Mouse (Mus musculus): ENCODE measurements around the gene Rlim. TPM values are rescaled to one million over a fixed set of nuclear protein-coding genes. Genes with fewer than 3 reads are reported as not detected.
A peak's percentile ranks its signal among the peaks of the same experiment; 100 is the strongest.

The Rlim gene
- polyA plus RNA-seq, 1 experiment from 2014 or later: 11.8 TPM

DNA sequence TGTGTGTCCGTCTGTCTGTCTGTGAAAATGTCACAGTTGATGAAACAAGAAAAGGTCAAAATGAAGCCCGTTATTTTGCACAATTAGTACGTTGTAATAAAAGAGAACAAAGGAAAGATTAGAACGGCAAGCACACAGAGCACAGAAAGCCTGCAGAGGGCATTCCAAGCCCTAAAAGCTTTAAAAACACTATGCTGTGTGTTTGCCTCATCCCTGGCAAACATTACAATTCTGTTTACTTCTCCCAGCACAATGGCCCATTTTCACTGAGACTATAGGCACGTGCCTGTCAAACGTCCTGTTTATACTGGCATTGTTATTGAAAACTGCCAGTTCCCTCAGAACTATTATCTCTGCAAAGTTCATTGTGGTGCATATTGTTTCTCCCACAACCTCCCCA is 5.1 kb upstream of the Rlim start:
- H3K4me2 ChIP-seq (ENCODE audit: low read depth, low read length): no peak overlapping the region
- H3K9me3 ChIP-seq (replicated peaks; ENCODE audit: control insufficient read depth, low read length): no peaks in the 10 kb centered on the region
- no peaks in the 10 kb centered on the region; the same call in 1 of the 2 replicates for H3K4me1 ChIP-seq (ENCODE audit: control insufficient read depth, low read depth, low read length)
- no peak for ATAC-seq (ENCODE audit: low read depth)
- no peaks in the 10 kb centered on the region for H3K36me3 ChIP-seq (ENCODE audit: control insufficient read depth, insufficient read depth)
- 36% methylated on average over 6 of the region's 6 CpGs for WGBS (ENCODE audit: insufficient replicate concordance)
- peaks cover 2% of the 10 kb centered on the region; the same call in 1 of the 2 replicates for H3K27me3 ChIP-seq (ENCODE audit: control insufficient read depth, insufficient read depth, low read depth, low read length)
- no peak overlapping the region for H3K9ac ChIP-seq (ENCODE audit: low read depth, low read length)
- H3K27ac ChIP-seq (ENCODE audit: low read length): no peak overlapping the region
- H3K4me3 ChIP-seq (ENCODE audit: low read depth, low read length): no peak overlapping the region

DNA sequence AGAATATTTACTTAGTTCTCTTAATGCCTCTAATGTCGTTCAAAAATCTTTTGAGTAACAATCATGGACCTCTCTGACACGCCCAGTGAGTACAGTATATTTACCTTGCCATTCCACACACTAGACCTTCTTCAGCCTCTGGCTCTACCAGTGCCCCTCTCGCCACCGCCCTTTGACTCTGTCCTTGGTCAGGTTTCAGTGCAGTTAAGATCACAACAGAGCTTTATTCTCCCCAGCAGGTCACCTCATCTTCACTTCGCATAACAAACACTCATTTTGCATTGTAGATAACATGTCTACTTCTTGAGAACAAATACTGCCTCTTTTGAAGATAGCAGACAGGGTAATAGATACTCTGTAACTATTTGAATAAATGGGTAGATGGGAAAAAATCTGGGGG is 3.9 kb upstream of the Rlim start:
- no peaks in the 10 kb centered on the region for H3K9me3 ChIP-seq (replicated peaks; ENCODE audit: control insufficient read depth, low read length)
- ATAC-seq (ENCODE audit: low read depth): no peak
- no peak overlapping the region for H3K9ac ChIP-seq (ENCODE audit: low read depth, low read length)
- H3K4me3 ChIP-seq (ENCODE audit: low read depth, low read length): no peak overlapping the region
- H3K4me1 ChIP-seq (ENCODE audit: control insufficient read depth, low read depth, low read length): no peaks in the 10 kb centered on the region; the same call in 1 of the 2 replicates
- H3K4me2 ChIP-seq (ENCODE audit: low read depth, low read length): no peak overlapping the region
- no peaks in the 10 kb centered on the region for H3K36me3 ChIP-seq (ENCODE audit: control insufficient read depth, insufficient read depth)
- no peak overlapping the region for H3K27ac ChIP-seq (ENCODE audit: low read length)
- H3K27me3 ChIP-seq (ENCODE audit: control insufficient read depth, insufficient read depth, low read depth, low read length): peaks cover 2% of the 10 kb centered on the region; the same call in 1 of the 2 replicates
- WGBS (ENCODE audit: insufficient replicate concordance): 38% methylated on average over 5 of the region's 5 CpGs

DNA sequence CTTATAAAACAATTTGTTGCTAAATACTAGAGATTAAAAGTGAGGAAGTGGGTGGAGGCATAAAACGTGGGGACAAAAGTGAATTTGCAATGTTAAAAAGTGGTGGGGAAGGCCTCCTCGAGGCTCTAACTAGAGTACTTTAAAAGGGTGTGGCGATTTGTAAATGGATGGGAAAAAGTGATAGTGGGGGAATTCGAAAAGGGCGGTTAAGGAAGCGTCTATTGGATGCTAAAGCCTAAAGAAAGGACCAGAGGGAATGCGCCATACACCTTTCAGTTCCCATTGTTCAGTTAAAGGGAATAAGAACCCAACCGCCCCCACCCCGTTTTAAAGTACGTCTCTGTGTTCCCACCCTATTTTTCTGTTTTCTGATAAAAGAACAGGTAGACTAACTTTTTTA is 722 bp upstream of the Rlim start:
- peak overlapping the region; percentile 82 for H3K4me3 ChIP-seq (ENCODE audit: low read depth, low read length)
- peak overlapping the region; percentile 73 for H3K27ac ChIP-seq (ENCODE audit: low read length)
- H3K27me3 ChIP-seq (ENCODE audit: control insufficient read depth, insufficient read depth, low read depth, low read length): peaks cover 2% of the 10 kb centered on the region; the same call in 1 of the 2 replicates
- no peaks in the 10 kb centered on the region; the same call in 1 of the 2 replicates for H3K4me1 ChIP-seq (ENCODE audit: control insufficient read depth, low read depth, low read length)
- peak overlapping the region; percentile 56 for H3K4me2 ChIP-seq (ENCODE audit: low read depth, low read length)
- no peak overlapping the region for H3K9ac ChIP-seq (ENCODE audit: low read depth, low read length)
- ATAC-seq (ENCODE audit: low read depth): no peak
- WGBS (ENCODE audit: insufficient replicate concordance): 69% methylated on average over 10 of the region's 10 CpGs
- H3K36me3 ChIP-seq (ENCODE audit: control insufficient read depth, insufficient read depth): no peaks in the 10 kb centered on the region; the same call in 1 of the 2 replicates
- no peaks in the 10 kb centered on the region for H3K9me3 ChIP-seq (replicated peaks; ENCODE audit: control insufficient read depth, low read length)

GRCm38 (mm10) chrX:103980590-103981168 is 405 bp downstream of the Rlim start:
- peak; percentile 38 for ATAC-seq (ENCODE audit: low read depth)

GRCm38 (mm10) chrX:103980036-103980435 is 1.0 kb downstream of the Rlim start:
- no peaks in the 10 kb centered on the region; the same call in 1 of the 2 replicates for H3K36me3 ChIP-seq (ENCODE audit: control insufficient read depth, insufficient read depth)
- H3K4me1 ChIP-seq (ENCODE audit: control insufficient read depth, low read depth, low read length): no peaks in the 10 kb centered on the region; the same call in 1 of the 2 replicates
- peak overlapping the region; percentile 56 for H3K4me2 ChIP-seq (ENCODE audit: low read depth, low read length)
- H3K4me3 ChIP-seq (ENCODE audit: low read depth, low read length): peak overlapping the region; percentile 82
- no peaks in the 10 kb centered on the region for H3K27me3 ChIP-seq (ENCODE audit: control insufficient read depth, insufficient read depth, low read depth, low read length)
- no peaks in the 10 kb centered on the region for H3K9me3 ChIP-seq (replicated peaks; ENCODE audit: control insufficient read depth, low read length)
- H3K27ac ChIP-seq (ENCODE audit: low read length): peak overlapping the region; percentile 93
- WGBS (ENCODE audit: insufficient replicate concordance): 16% methylated on average over 12 of the region's 12 CpGs
- peak overlapping the region; percentile 86 for H3K9ac ChIP-seq (ENCODE audit: low read depth, low read length)
- ATAC-seq (ENCODE audit: low read depth): no peak

More at GRCm38 (mm10) chrX:103980590-103981168, 405 bp downstream of the Rlim start:
- peak overlapping the region; percentile 56 for H3K4me2 ChIP-seq (ENCODE audit: low read depth, low read length)
- H3K4me3 ChIP-seq (ENCODE audit: low read depth, low read length): peak overlapping the region; percentile 82
- H3K9ac ChIP-seq (ENCODE audit: low read depth, low read length): peak overlapping the region; percentile 86
- no peaks in the 10 kb centered on the region; the same call in 1 of the 2 replicates for H3K4me1 ChIP-seq (ENCODE audit: control insufficient read depth, low read depth, low read length)
- H3K27ac ChIP-seq (ENCODE audit: low read length): peak overlapping the region; percentile 93
- WGBS (ENCODE audit: insufficient replicate concordance): 20% methylated on average over 50 of the region's 51 CpGs
- H3K9me3 ChIP-seq (replicated peaks; ENCODE audit: control insufficient read depth, low read length): no peaks in the 10 kb centered on the region
- H3K36me3 ChIP-seq (ENCODE audit: control insufficient read depth, insufficient read depth): no peaks in the 10 kb centered on the region; the same call in 1 of the 2 replicates
- H3K27me3 ChIP-seq (ENCODE audit: control insufficient read depth, insufficient read depth, low read depth, low read length): no peaks in the 10 kb centered on the region

- Histone ChIP-seq H3K9me3 (replicated peaks; ENCODE audit: control insufficient read depth, low read length) (no peaks in the 10 kb centered on the region), H3K4me1 (ENCODE audit: control insufficient read depth, low read depth, low read length) (no peaks in the 10 kb centered on the region), H3K4me3 (ENCODE audit: low read depth, low read length) (no peak overlapping the region), H3K4me2 (ENCODE audit: low read depth, low read length) (no peak overlapping the region), H3K36me3 (ENCODE audit: control insufficient read depth, insufficient read depth) (no peaks in the 10 kb centered on the region), H3K27me3 (ENCODE audit: control insufficient read depth, insufficient read depth, low read depth, low read length) (no peaks in the 10 kb centered on the region; the same call in 1 of the 2 replicates), H3K27ac (ENCODE audit: low read length) (no peak overlapping the region), H3K9ac (ENCODE audit: low read depth, low read length) (no peak overlapping the region)
- peak; percentile 51; the same call in 1 of the 2 replicates for ATAC-seq (ENCODE audit: low read depth)
- WGBS (ENCODE audit: insufficient replicate concordance): 50% methylated on average over 3 of the region's 3 CpGs
These were observed 41.4 kb downstream of the Rlim start for GRCm38 (mm10) chrX:103939701-103940100.

GRCm38 (mm10) chrX:103937333-103937732 is 43.8 kb downstream of the Rlim start:
- Histone ChIP-seq H3K9ac (ENCODE audit: low read depth, low read length) (no peak overlapping the region), H3K9me3 (replicated peaks; ENCODE audit: control insufficient read depth, low read length) (no peaks in the 10 kb centered on the region), H3K36me3 (ENCODE audit: control insufficient read depth, insufficient read depth) (no peaks in the 10 kb centered on the region), H3K27ac (ENCODE audit: low read length) (no peak overlapping the region), H3K4me1 (ENCODE audit: control insufficient read depth, low read depth, low read length) (no peaks in the 10 kb centered on the region), H3K27me3 (ENCODE audit: control insufficient read depth, insufficient read depth, low read depth, low read length) (no peaks in the 10 kb centered on the region; the same call in 1 of the 2 replicates), H3K4me3 (ENCODE audit: low read depth, low read length) (no peak overlapping the region), H3K4me2 (ENCODE audit: low read depth, low read length) (no peak overlapping the region)
- ATAC-seq (ENCODE audit: low read depth): no peak
- 16% methylated on average over 3 of the region's 3 CpGs for WGBS (ENCODE audit: insufficient replicate concordance)

DNA sequence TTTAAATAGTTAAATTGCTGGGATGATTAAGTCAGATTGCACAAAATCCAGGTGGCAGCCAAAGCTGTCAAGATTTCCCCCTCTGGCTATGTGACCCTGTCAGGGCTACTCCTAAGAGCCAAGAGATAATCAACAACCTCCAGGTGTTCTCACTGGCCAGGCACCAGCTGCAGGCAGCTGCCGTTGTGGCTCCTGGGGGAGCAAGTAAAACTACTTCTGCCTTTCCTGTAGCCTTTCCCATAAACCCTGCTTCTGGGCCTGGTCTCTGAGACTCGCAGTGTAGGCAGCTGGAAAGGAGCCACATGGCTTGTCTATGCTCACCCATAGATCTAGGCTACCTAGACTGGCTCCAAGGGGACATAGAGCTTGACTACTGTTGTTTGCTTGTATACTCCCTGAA is 58.6 kb downstream of the Rlim start:
- Histone ChIP-seq H3K36me3 (ENCODE audit: control insufficient read depth, insufficient read depth) (no peaks in the 10 kb centered on the region), H3K27ac (ENCODE audit: low read length) (no peak overlapping the region), H3K9me3 (replicated peaks; ENCODE audit: control insufficient read depth, low read length) (no peaks in the 10 kb centered on the region), H3K27me3 (ENCODE audit: control insufficient read depth, insufficient read depth, low read depth, low read length) (no peaks in the 10 kb centered on the region; the same call in none of the 2 replicates), H3K9ac (ENCODE audit: low read depth, low read length) (no peak overlapping the region), H3K4me2 (ENCODE audit: low read depth, low read length) (no peak overlapping the region), H3K4me1 (ENCODE audit: control insufficient read depth, low read depth, low read length) (no peaks in the 10 kb centered on the region), H3K4me3 (ENCODE audit: low read depth, low read length) (no peak overlapping the region)
- ATAC-seq (ENCODE audit: low read depth): no peak
- 43% methylated on average over 2 of the region's 2 CpGs for WGBS (ENCODE audit: insufficient replicate concordance)

DNA sequence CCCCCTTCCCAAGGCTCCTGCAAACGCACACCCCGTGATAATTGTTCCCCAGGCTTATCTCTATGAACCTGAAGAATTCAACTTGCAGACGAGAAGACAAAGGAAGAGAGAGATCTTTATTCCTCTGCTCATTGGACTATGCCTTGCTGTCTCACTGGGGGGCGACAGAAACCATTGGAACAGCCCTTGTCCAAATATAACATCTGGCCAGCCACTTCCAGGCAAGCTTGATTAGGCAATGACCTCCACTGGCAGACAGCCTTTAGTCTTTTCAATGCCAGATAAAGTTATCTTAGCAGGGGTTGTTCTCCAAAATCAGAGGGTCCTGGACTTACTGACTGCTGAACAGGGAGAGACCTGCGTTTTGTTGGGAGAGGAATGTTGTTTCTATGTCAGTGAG is 62.1 kb downstream of the Rlim start:
- WGBS (ENCODE audit: insufficient replicate concordance): 34% methylated on average over 5 of the region's 5 CpGs
- peaks cover 3% of the 10 kb centered on the region for H3K27me3 ChIP-seq (ENCODE audit: control insufficient read depth, insufficient read depth, low read depth, low read length)
- no peaks in the 10 kb centered on the region for H3K4me1 ChIP-seq (ENCODE audit: control insufficient read depth, low read depth, low read length)
- no peak overlapping the region for H3K4me2 ChIP-seq (ENCODE audit: low read depth, low read length)
- H3K4me3 ChIP-seq (ENCODE audit: low read depth, low read length): no peak overlapping the region
- ATAC-seq (ENCODE audit: low read depth): no peak
- H3K9me3 ChIP-seq (replicated peaks; ENCODE audit: control insufficient read depth, low read length): no peaks in the 10 kb centered on the region
- H3K27ac ChIP-seq (ENCODE audit: low read length): no peak overlapping the region
- no peak overlapping the region for H3K9ac ChIP-seq (ENCODE audit: low read depth, low read length)
- H3K36me3 ChIP-seq (ENCODE audit: control insufficient read depth, insufficient read depth): no peaks in the 10 kb centered on the region

Measured in liver, embryonic 16.5 days (tissue).